In the genomic region with DNA sequence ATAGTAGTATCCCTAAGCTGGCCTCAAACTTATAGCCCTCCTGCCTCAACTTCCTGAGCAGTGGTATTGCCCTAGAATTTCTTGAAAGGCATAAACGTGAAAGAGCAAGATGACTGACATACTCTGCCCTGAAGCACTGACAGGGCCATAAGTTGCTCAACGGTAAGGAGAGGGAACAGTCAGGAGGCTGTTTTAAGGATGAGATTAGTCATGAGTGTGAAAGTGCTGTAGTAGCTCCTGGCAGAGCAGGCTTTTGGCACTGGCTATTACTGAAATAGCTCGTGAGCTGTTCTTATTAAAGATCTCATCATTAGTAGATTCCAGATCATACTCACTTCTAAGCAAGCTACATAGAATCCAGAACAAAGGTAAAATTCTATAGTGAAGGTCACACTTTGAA, we compare ENCODE assay signal across 17 mouse cellular contexts. TPM values are rescaled to one million over a fixed set of nuclear protein-coding genes. Genes with fewer than 3 reads are reported as not detected.
A peak's percentile ranks its signal among the peaks of the same experiment; 100 is the strongest.
DNase-seq lines count a peak whose midpoint lies in the region; ATAC-seq and TF ChIP-seq lines count a peak whose summit lies in the region.
"Had no signal": no experiment of that assay in that cellular context is flagged by ENCODE, and none has a peak within 500 bp of the region (broad histone marks: within the 10 kb centered on the region; RNA-seq: fewer than 3 reads in every experiment).

No protein-coding gene starts in this region.

- H3K4me1 ChIP-seq in heart, embryonic 11.5 days (ENCODE audit: control insufficient read depth, insufficient read depth, low read length): peaks cover 13% of the 10 kb centered on the region
- H3K4me1 ChIP-seq in lung, postnatal 0 days (ENCODE audit: insufficient read depth, low read depth, low read length): no peaks in the 10 kb centered on the region
- H3K4me1 ChIP-seq: lung, embryonic 15.5 days had no signal

- no peak overlapping the region for H3K4me3 ChIP-seq in heart, embryonic 11.5 days (ENCODE audit: low read depth, low read length)
- H3K4me3 ChIP-seq in lung, postnatal 0 days (ENCODE audit: low read depth, low read length): no peak overlapping the region
- H3K4me3 ChIP-seq: embryonic facial prominence, embryonic 13.5 days; forebrain, embryonic 13.5 days; lung, embryonic 15.5 days; neural tube, embryonic 12.5 days had no signal

- no peaks in the 10 kb centered on the region for H3K27me3 ChIP-seq in heart, embryonic 11.5 days (ENCODE audit: control insufficient read depth, insufficient read depth, low read length)
- no peaks in the 10 kb centered on the region for H3K27me3 ChIP-seq in lung, postnatal 0 days (replicated peaks; ENCODE audit: insufficient read depth, low read length)
- H3K27me3 ChIP-seq: embryonic facial prominence, embryonic 13.5 days; forebrain, embryonic 13.5 days; lung, embryonic 15.5 days; neural tube, embryonic 12.5 days had no signal

- no peak overlapping the region for H3K27ac ChIP-seq in heart, embryonic 11.5 days (ENCODE audit: low read depth, low read length)
- no peak overlapping the region for H3K27ac ChIP-seq in lung, postnatal 0 days (ENCODE audit: low read length)
- H3K27ac ChIP-seq: embryonic facial prominence, embryonic 13.5 days; forebrain, embryonic 13.5 days; lung, embryonic 15.5 days; neural tube, embryonic 12.5 days had no signal

- no peak for TF ChIP-seq EP300 in lung, postnatal 0 days (IDR thresholded peaks at IDR 0.05)

- peaks cover 6% of the 10 kb centered on the region; the same call in 1 of the 2 replicates for H3K36me3 ChIP-seq in heart, embryonic 11.5 days (ENCODE audit: control insufficient read depth, insufficient read depth, low read length)
- no peaks in the 10 kb centered on the region for H3K36me3 ChIP-seq in lung, postnatal 0 days (ENCODE audit: insufficient read depth, low read length)
- H3K36me3 ChIP-seq: lung, embryonic 15.5 days had no signal

- no peak for TF ChIP-seq CTCF in lung, postnatal 0 days (IDR thresholded peaks at IDR 0.05)

- H3K4me2 ChIP-seq in heart, embryonic 11.5 days: no peak overlapping the region
- no peak overlapping the region for H3K4me2 ChIP-seq in lung, postnatal 0 days (replicated peaks; ENCODE audit: low read depth, low read length)
- H3K4me2 ChIP-seq: embryonic facial prominence, embryonic 13.5 days; forebrain, embryonic 13.5 days; liver, embryonic 11.5 days; lung, embryonic 15.5 days; neural tube, embryonic 12.5 days had no signal

- WGBS in heart, embryonic 11.5 days (ENCODE audit: insufficient replicate concordance): 45% methylated on average over 3 of the region's 3 CpGs
- 56% methylated on average over 3 of the region's 3 CpGs for WGBS in lung, postnatal 0 days

- H3K9me3 ChIP-seq in heart, embryonic 11.5 days (replicated peaks; ENCODE audit: control insufficient read depth, low read length): peaks cover 4% of the 10 kb centered on the region
- H3K9me3 ChIP-seq in lung, postnatal 0 days (ENCODE audit: low read length): peaks cover 4% of the 10 kb centered on the region; the same call in 1 of the 2 replicates
- H3K9me3 ChIP-seq: lung, embryonic 15.5 days had no signal

- H3K9ac ChIP-seq in heart, embryonic 11.5 days (ENCODE audit: low read depth, low read length): no peak overlapping the region
- no peak overlapping the region for H3K9ac ChIP-seq in lung, postnatal 0 days (replicated peaks; ENCODE audit: low read depth)
- H3K9ac ChIP-seq: embryonic facial prominence, embryonic 13.5 days; forebrain, embryonic 13.5 days; lung, embryonic 15.5 days; neural tube, embryonic 12.5 days had no signal

- DNase-seq in heart, adult 11 months: peak; percentile 89
- DNase-seq in lung, postnatal 0 days (ENCODE audit: low spot score): peak; percentile 18
- no peak for DNase-seq in lung, postnatal 4 days
- peak; percentile 64 for DNase-seq in fat pad, adult 2 months (ENCODE audit: extremely low read depth, low read depth, low spot score)
- DNase-seq in right cerebral cortex, adult 2 months (ENCODE audit: low spot score in 2 of 2): no peak
- no peak for DNase-seq in thymus, postnatal 25 days
- DNase-seq: kidney, adult 2 months; kidney, postnatal 36 days; layer of hippocampus, postnatal 36 days; right cerebral cortex, postnatal 25 days had no signal

- no peak for ATAC-seq in heart, embryonic 11.5 days (replicated peaks; ENCODE audit: insufficient number of reproducible peaks, low FRiP score, low TSS enrichment)
- ATAC-seq in lung, postnatal 0 days: no peak
- ATAC-seq: forebrain, embryonic 13.5 days; hindbrain, embryonic 16.5 days had no signal

RNA-seq across cellular contexts. Expression of a gene that starts 52.6 kb away (rescaled TPM):
- 56.1 and 60.0 TPM in 2 replicates for polyA plus RNA-seq in heart, embryonic 11.5 days (2014; fragmentation: Nextera tagmentation; extraction: Ambion mirVana)
- polyA plus RNA-seq in lung, postnatal 0 days (2015; fragmentation: Nextera tagmentation; extraction: Ambion mirVana): 26.9 and 33.4 TPM in 2 replicates

Comparison
In these comparisons a context has a peak if more than half of its experiments do, and no peak if none do; other contexts are left out.
1. DNase-seq: peak in heart, adult 11 months (single experiment), lung, postnatal 0 days (single experiment) and fat pad, adult 2 months (single experiment); none in lung, postnatal 4 days (0 of 2), right cerebral cortex, adult 2 months (0 of 2) and thymus, postnatal 25 days (single experiment).